Mouse (Mus musculus) neural tube, embryonic 11.5 days (tissue): ENCODE data around the gene Iqsec1. TPM values are rescaled to one million over a fixed set of nuclear protein-coding genes. Genes with fewer than 3 reads are reported as not detected.

Experiments used
- microRNA-seq: library from miRNA; unstranded; fragments of <30 nt; microRNA quantifications from one replicate; pipeline ENCODE4, GENCODE M21; 2016
- polyA plus RNA-seq: library from polyadenylated mRNA; unstranded; fragments of >200 nt; fragmentation: Nextera tagmentation; extraction: Ambion mirVana; gene quantifications from 2 replicates; pipeline ENCODE4 v1.2.1, GENCODE M21; 2014

Iqsec1 gene
- polyA plus RNA-seq, 1 experiment from 2014 or later: 18.6 TPM

Small RNAs within 50 kb of the gene (microRNA-seq; reads per million reads assigned to microRNA genes)
- gene Gm24816: not detected

Other genes with a start within 250 kb of the Iqsec1 start
- gene Nup210, start 128.1 kb upstream of the Iqsec1 start, polyA plus RNA-seq: 16.4 and 18.3 TPM in 2 replicates
- gene Hdac11, start 168.0 kb upstream of the Iqsec1 start, polyA plus RNA-seq: 13.4 and 15.0 TPM in 2 replicates
- gene Fbln2, start 223.8 kb upstream of the Iqsec1 start, polyA plus RNA-seq: 28.4 and 28.8 TPM in 2 replicates